Mouse (Mus musculus): Measurements from ENCODE around the gene Bfsp2.

- TF ChIP-seq CTCF (IDR thresholded peaks at IDR 0.05; ENCODE audit: extremely low read depth, insufficient read depth, low read length) (no peak), POLR2A (IDR thresholded peaks at IDR 0.05; ENCODE audit: extremely low read depth, insufficient read depth, low read length) (no peak)
Measured at GRCm38 (mm10) chr9:103426425-103426824, 53.8 kb downstream of the Bfsp2 start.
